Mouse (Mus musculus) MEL (cell line): Measurements from ENCODE around the gene Rnf10. TPM values are rescaled to one million over a fixed set of nuclear protein-coding genes. Genes with fewer than 3 reads are reported as not detected.

ENCODE experiments used
- DNase-seq: peaks from one replicate; pipeline ENCODE4 v3.0.0; 2011; ENCODE audit warnings: low read depth, low spot score
- H3K27ac ChIP-seq: 2 replicates; pipeline ENCODE4 v1.5.1; 2012; ENCODE audit warnings: low read depth, mild to moderate bottlenecking, control low read depth, low read length, moderate library complexity; ENCODE audit not compliant: control insufficient read depth
- H3K27me3 ChIP-seq, 2 experiments: fragments of 150-350 bp in 1 of 2; sonication (generic) in 1 of 2; 2 replicates each; pipeline ENCODE4 v1.6.1; 2012; ENCODE audit warnings: low read length in 2 of 2, mild to moderate bottlenecking in 2 of 2, improper control_type of control experiment in 1 of 2, moderate library complexity in 1 of 2; ENCODE audit not compliant: insufficient read depth in 2 of 2, control insufficient read depth in 1 of 2
- H3K36me3 ChIP-seq, 2 experiments: 2 replicates each; pipeline ENCODE4 v1.6.1; 2012 to 2014; ENCODE audit warnings: low read length in 2 of 2, improper control_type of control experiment in 1 of 2, inconsistent platforms in 1 of 2, mild to moderate bottlenecking in 1 of 2; ENCODE audit not compliant: insufficient read depth in 2 of 2, control insufficient read depth in 1 of 2
- H3K4me1 ChIP-seq, 2 experiments: fragments of 150-350 bp in 1 of 2; sonication (generic) in 1 of 2; 2 replicates each; pipeline ENCODE4 v1.6.1; 2012; ENCODE audit warnings: low read length in 2 of 2, improper control_type of control experiment in 1 of 2, mild to moderate bottlenecking in 1 of 2; ENCODE audit not compliant: insufficient read depth in 2 of 2, control insufficient read depth in 1 of 2
- H3K4me3 ChIP-seq, 2 experiments: fragments of 150-350 bp in 1 of 2; sonication (generic) in 1 of 2; 2 replicates each; pipeline ENCODE4 v1.5.1; 2012; ENCODE audit warnings: low read depth in 2 of 2, low read length in 2 of 2, mild to moderate bottlenecking in 2 of 2, moderate library complexity in 2 of 2, control low read depth in 1 of 2, improper control_type of control experiment in 1 of 2; ENCODE audit not compliant: control insufficient read depth in 1 of 2, insufficient read depth in 1 of 2
- H3K79me2 ChIP-seq: 2 replicates; pipeline ENCODE4 v1.6.1; 2012; ENCODE audit warnings: mild to moderate bottlenecking, low read length, moderate library complexity; ENCODE audit not compliant: control insufficient read depth, poor library complexity, insufficient read depth
- H3K9ac ChIP-seq: 2 replicates; pipeline ENCODE4 v1.6.1; 2012; ENCODE audit warnings: low read depth, mild to moderate bottlenecking, control low read depth, low read length, moderate library complexity; ENCODE audit not compliant: control insufficient read depth, poor library complexity, severe bottlenecking
- H3K9me3 ChIP-seq: fragments of 150-350 bp; sonication (generic); replicated peaks from 2 replicates; pipeline ENCODE4 v1.6.1; 2012; ENCODE audit warnings: mild to moderate bottlenecking, low read length, improper control_type of control experiment, moderate library complexity; ENCODE audit not compliant: insufficient read depth
- CHD1 ChIP-seq: IDR thresholded peaks from 2 replicates; pipeline ENCODE4 v1.6.1; 2012; ENCODE audit warnings: low read depth, mild to moderate bottlenecking, inconsistent platforms, low read length, improper control_type of control experiment
- CHD2 ChIP-seq: IDR thresholded peaks from 2 replicates; pipeline ENCODE4 v1.6.1; 2011; ENCODE audit warnings: low read length, improper control_type of control experiment
- CTCF ChIP-seq, 3 experiments: IDR thresholded peaks in 2 of 3; conservative IDR thresholded peaks in 1 of 3; 2 replicates each; pipeline ENCODE4 v1.5.1; 2011 to 2012; ENCODE audit warnings: low read length in 3 of 3, low read depth in 2 of 3, mild to moderate bottlenecking in 2 of 3, improper control_type of control experiment in 1 of 3, inconsistent platforms in 1 of 3, mixed read lengths in 1 of 3, moderate library complexity in 1 of 3; ENCODE audit not compliant: control insufficient read depth in 1 of 3, insufficient read depth in 1 of 3, poor library complexity in 1 of 3, severe bottlenecking in 1 of 3
- E2F4 ChIP-seq: IDR thresholded peaks from 2 replicates; pipeline ENCODE4 v1.6.1; 2011; ENCODE audit warnings: low read depth, low read length, improper control_type of control experiment, borderline replicate concordance
- ELF1 ChIP-seq: IDR thresholded peaks from 2 replicates; pipeline ENCODE4 v1.6.1; 2014; ENCODE audit warnings: low read depth, mild to moderate bottlenecking, inconsistent platforms, low read length, improper control_type of control experiment, moderate library complexity
- ETS1 ChIP-seq: IDR thresholded peaks from 2 replicates; pipeline ENCODE4 v1.6.1; 2012; ENCODE audit warnings: low read depth, mild to moderate bottlenecking, inconsistent platforms, low read length, improper control_type of control experiment, moderate library complexity
- GABPA ChIP-seq: IDR thresholded peaks from 2 replicates; pipeline ENCODE4 v1.6.1; 2012; ENCODE audit warnings: low read depth, mild to moderate bottlenecking, inconsistent platforms, low read length, improper control_type of control experiment, moderate library complexity
- GATA1 ChIP-seq: IDR thresholded peaks from 2 replicates; pipeline ENCODE4 v1.6.1; 2011; ENCODE audit warnings: low read depth, low read length, improper control_type of control experiment
- HCFC1 ChIP-seq: IDR thresholded peaks from 2 replicates; pipeline ENCODE4 v1.6.1; 2012; ENCODE audit warnings: low read depth, mild to moderate bottlenecking, inconsistent platforms, low read length, improper control_type of control experiment, moderate library complexity
- JUND ChIP-seq: IDR thresholded peaks from 2 replicates; pipeline ENCODE4 v1.6.1; 2011; ENCODE audit warnings: low read depth, mild to moderate bottlenecking, improper control_type of control experiment, low read length
- KAT2A ChIP-seq: conservative IDR thresholded peaks from 2 replicates; pipeline ENCODE4 v1.6.1; 2012; ENCODE audit warnings: low read depth, low read length, improper control_type of control experiment, inconsistent platforms
- MAFK ChIP-seq: IDR thresholded peaks from 2 replicates; pipeline ENCODE4 v1.6.1; 2011; ENCODE audit warnings: low read depth, mild to moderate bottlenecking, low read length, improper control_type of control experiment, borderline replicate concordance
- MAZ ChIP-seq: IDR thresholded peaks from 2 replicates; pipeline ENCODE4 v1.6.1; 2012; ENCODE audit warnings: low read depth, mild to moderate bottlenecking, inconsistent platforms, low read length, improper control_type of control experiment
- MEF2A ChIP-seq: IDR thresholded peaks from 2 replicates; pipeline ENCODE4 v1.6.1; 2014; ENCODE audit warnings: low read depth, mild to moderate bottlenecking, inconsistent platforms, low read length, improper control_type of control experiment; ENCODE audit not compliant: poor library complexity, insufficient replicate concordance, severe bottlenecking; ENCODE audit errors: extremely low read depth
- MXI1 ChIP-seq: IDR thresholded peaks from 2 replicates; pipeline ENCODE4 v1.6.1; 2011; ENCODE audit warnings: mild to moderate bottlenecking, low read depth, low read length, improper control_type of control experiment
- MYB ChIP-seq: IDR thresholded peaks from 2 replicates; pipeline ENCODE4 v1.6.1; 2011; ENCODE audit warnings: mild to moderate bottlenecking, low read depth, low read length, improper control_type of control experiment
- MYC ChIP-seq: IDR thresholded peaks from 2 replicates; pipeline ENCODE4 v1.6.1; 2011; ENCODE audit warnings: low read depth, mild to moderate bottlenecking, low read length, improper control_type of control experiment, moderate library complexity
- NELFE ChIP-seq: IDR thresholded peaks from 2 replicates; pipeline ENCODE4 v1.6.1; 2011; ENCODE audit warnings: low read depth, low read length, improper control_type of control experiment
- POLR2A ChIP-seq, 2 experiments: IDR thresholded peaks; 2 replicates each; pipeline ENCODE4 v1.6.1; 2011 to 2012; ENCODE audit warnings: low read length in 2 of 2, mild to moderate bottlenecking in 2 of 2, control low read depth in 1 of 2, improper control_type of control experiment in 1 of 2, low read depth in 1 of 2, moderate library complexity in 1 of 2; ENCODE audit not compliant: control insufficient read depth in 1 of 2, insufficient read depth in 1 of 2, poor library complexity in 1 of 2
- POLR2AphosphoS2 ChIP-seq: IDR thresholded peaks from 2 replicates; pipeline ENCODE4 v1.6.1; 2011; ENCODE audit warnings: low read length, improper control_type of control experiment
- POLR2AphosphoS5 ChIP-seq: IDR thresholded peaks from 2 replicates; pipeline ENCODE4 v1.6.1; 2012; ENCODE audit warnings: low read depth, borderline replicate concordance, mild to moderate bottlenecking, inconsistent platforms, low read length, moderate library complexity, mixed read lengths
- RAD21 ChIP-seq: IDR thresholded peaks from 2 replicates; pipeline ENCODE4 v1.6.1; 2011; ENCODE audit warnings: mild to moderate bottlenecking, low read depth, low read length, improper control_type of control experiment
- SIN3A ChIP-seq: IDR thresholded peaks from 2 replicates; pipeline ENCODE4 v1.6.1; 2012; ENCODE audit warnings: low read length, improper control_type of control experiment, inconsistent platforms
- TAL1 ChIP-seq: IDR thresholded peaks from 2 replicates; pipeline ENCODE4 v1.6.1; 2012; ENCODE audit warnings: mild to moderate bottlenecking, inconsistent platforms, low read length, moderate library complexity, mixed read lengths
- TBP ChIP-seq: IDR thresholded peaks from 2 replicates; pipeline ENCODE4 v1.8.0; 2011; ENCODE audit warnings: low read depth, low read length, improper control_type of control experiment
- TCF12 ChIP-seq: IDR thresholded peaks from 2 replicates; pipeline ENCODE4 v1.6.1; 2014; ENCODE audit warnings: low read depth, mild to moderate bottlenecking, inconsistent platforms, low read length, improper control_type of control experiment, moderate library complexity
- UBTF ChIP-seq: IDR thresholded peaks from 2 replicates; pipeline ENCODE4 v1.6.1; 2012; ENCODE audit warnings: low read depth, mild to moderate bottlenecking, inconsistent platforms, low read length, improper control_type of control experiment, moderate library complexity, borderline replicate concordance; ENCODE audit not compliant: insufficient read depth
- USF1 ChIP-seq: IDR thresholded peaks from 2 replicates; pipeline ENCODE4 v1.6.1; 2014; ENCODE audit warnings: low read depth, mild to moderate bottlenecking, inconsistent platforms, low read length, improper control_type of control experiment, moderate library complexity
- USF2 ChIP-seq, 2 experiments: IDR thresholded peaks; 2 replicates each; pipeline ENCODE4 v1.6.1; 2011 to 2012; ENCODE audit warnings: improper control_type of control experiment in 2 of 2, low read length in 2 of 2, borderline replicate concordance in 1 of 2, inconsistent platforms in 1 of 2, low read depth in 1 of 2, mild to moderate bottlenecking in 1 of 2; ENCODE audit not compliant: insufficient read depth in 1 of 2
- ZKSCAN1 ChIP-seq: IDR thresholded peaks from 2 replicates; pipeline ENCODE4 v1.6.1; 2012; ENCODE audit warnings: low read depth, mild to moderate bottlenecking, inconsistent platforms, low read length, improper control_type of control experiment, moderate library complexity
- ZNF384 ChIP-seq: IDR thresholded peaks from 2 replicates; pipeline ENCODE4 v1.6.1; 2012; ENCODE audit warnings: low read depth, mild to moderate bottlenecking, inconsistent platforms, low read length, improper control_type of control experiment
- polyA plus RNA-seq, 2 experiments: library from polyadenylated mRNA; stranded (reverse) in 1 of 2; unstranded in 1 of 2; fragments of >175 nt in 1 of 2; fragments of >200 nt in 1 of 2; gene quantifications; 2 replicates each; pipeline versions ENCODE4 v1.2.1 to v1.2.4; 2012; ENCODE audit warnings: low replicate concordance in 2 of 2, low read depth in 1 of 2; ENCODE audit not compliant: insufficient read length in 2 of 2, insufficient read depth in 1 of 2, missing spikeins in 1 of 2
- total RNA-seq: library from RNA; depleted of rRNA; stranded (reverse); fragments of 300-350 nt; gene quantifications from 2 replicates; pipeline ENCODE4 v1.2.3, GENCODE M21; 2012

The Rnf10 gene
- total and polyA plus RNA-seq, 3 experiments, result 44.4 to 254 (median 165) TPM

DNA sequence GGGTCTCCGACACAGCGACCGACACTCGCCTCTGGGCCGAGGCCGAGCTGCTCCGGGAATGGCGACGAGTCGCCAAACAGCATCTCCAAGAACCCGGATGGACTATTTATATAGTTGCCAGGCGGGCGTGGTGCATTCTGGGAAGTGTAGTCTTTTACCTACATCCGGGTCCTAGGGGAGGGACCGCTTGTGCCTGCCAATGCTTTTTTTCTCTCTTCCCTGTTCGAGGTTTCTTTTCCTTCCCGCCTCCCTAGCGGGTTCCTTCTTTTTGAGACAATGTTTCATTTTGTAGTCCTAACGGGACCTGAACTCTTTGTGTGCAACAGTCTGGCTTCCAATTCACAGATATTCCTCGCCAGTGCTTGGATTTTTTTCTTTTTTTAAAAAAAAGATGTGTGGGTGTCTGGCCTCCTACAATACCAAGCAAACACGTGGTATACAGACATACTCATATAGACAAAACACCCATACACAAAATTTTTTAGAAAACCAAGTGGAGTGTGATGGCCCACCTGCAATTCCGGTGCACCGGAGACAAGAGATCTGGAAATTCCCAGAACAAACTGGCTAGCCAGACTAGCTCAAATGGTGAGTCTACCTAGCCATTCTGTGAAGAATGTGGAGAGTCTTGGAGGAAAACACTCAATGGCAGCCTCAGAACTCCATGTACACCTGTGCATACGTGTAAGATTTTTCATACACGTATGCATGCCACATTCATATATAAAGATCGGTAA lies at the start of gene Rnf10 (continued):
- no peak for TF ChIP-seq USF1
- TF ChIP-seq NELFE, result peak; percentile 99
- peak; percentile 54 for TF ChIP-seq TCF12
- peak; percentile 77 for TF ChIP-seq MXI1

GRCm38 (mm10) chr5:115319004-115319940 lies 46.6 kb upstream of the Rnf10 start:
- peaks cover 3 to 12% of the 10 kb centered on the region in 2 experiments for H3K4me1 ChIP-seq
- peak overlapping the region; percentile 78 for H3K9ac ChIP-seq
- H3K4me3 ChIP-seq, result peak overlapping the region; percentile 66 to 76
- H3K9me3 ChIP-seq, result no peaks in the 10 kb centered on the region
- no peaks in the 10 kb centered on the region for H3K27me3 ChIP-seq
- H3K27ac ChIP-seq, result peak overlapping the region; percentile 92
- H3K79me2 ChIP-seq, result no peaks in the 10 kb centered on the region
- DNase-seq, result peak; percentile 87
- peaks cover 0 to 15% of the 10 kb centered on the region in 2 experiments; a peak in 2 of 4 replicates for H3K36me3 ChIP-seq
- TF ChIP-seq MEF2A (no peak), E2F4 (no peak), UBTF (no peak), GABPA (no peak), JUND (peak; percentile 99), GATA1 (peak; percentile 46), CHD1 (no peak), TBP (no peak), ETS1 (peak; percentile 61; the same call in 1 of the 2 replicates), RAD21 (no peak; the same call in 1 of the 2 replicates), POLR2AphosphoS2 (no peak), HCFC1 (no peak), CHD2 (no peak), MYB (no peak), ZKSCAN1 (no peak), POLR2A (IDR thresholded peaks at IDR 0.05; ENCODE audit: control insufficient read depth in 1 of 2, insufficient read depth in 1 of 2, low read depth in 1 of 2, low read length in 2 of 2, poor library complexity in 1 of 2) (peak in 1 of 2 experiments; percentile 45; a peak in 1 of 4 replicates), ZNF384 (no peak), USF1 (no peak), POLR2AphosphoS5 (no peak), TAL1 (peak; percentile 29; the same call in 1 of the 2 replicates), SIN3A (peak; percentile 11; the same call in 1 of the 2 replicates), MAFK (no peak), NELFE (peak; percentile 34; the same call in 1 of the 2 replicates), CTCF (IDR thresholded peaks at IDR 0.05 in 2 of 3, conservative IDR thresholded peaks at IDR 0.05 in 1 of 3; ENCODE audit: control insufficient read depth in 1 of 3, insufficient read depth in 1 of 3, low read depth in 2 of 3, low read length in 3 of 3, poor library complexity in 1 of 3, severe bottlenecking in 1 of 3) (peak in 2 of 3 experiments; percentile 23 to 25; a peak in 2 of 6 replicates), KAT2A (no peak), ELF1 (no peak), USF2 (IDR thresholded peaks at IDR 0.05; ENCODE audit: borderline replicate concordance in 1 of 2, insufficient read depth in 1 of 2, low read depth in 1 of 2, low read length in 2 of 2) (no peak), MAZ (peak; percentile 65; the same call in 1 of the 2 replicates), MYC (0 out of 2 replicates have a peak, but pooled peaks have one; percentile 17)
